Mouse (Mus musculus) NIH3T3 (cell line): ENCODE measurements around the gene Cnga3.

Experiments used
- DNase-seq: peaks from one replicate; pipeline ENCODE4 v3.0.0-alpha.2; 2012; ENCODE audit warnings: low read depth

Gene Cnga3

DNA sequence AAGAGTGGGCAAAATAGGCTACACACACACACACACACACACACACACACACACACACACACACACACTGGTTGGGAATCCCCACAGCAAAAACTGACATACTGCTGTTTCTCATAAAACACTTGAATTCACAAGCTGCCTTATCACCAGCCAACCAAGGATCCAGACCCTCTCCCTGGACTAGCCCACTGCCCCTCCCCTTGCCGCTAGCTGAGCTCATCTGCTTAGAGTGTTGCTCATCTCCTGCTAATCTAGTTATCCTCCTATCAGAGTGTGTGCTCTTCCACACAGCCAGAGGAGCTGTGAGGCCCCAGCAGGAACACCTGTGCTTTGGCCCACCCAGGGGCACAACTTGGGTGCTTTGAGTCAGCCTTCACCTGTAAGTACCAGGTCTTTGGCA is at the start of gene Cnga3:
Gene Cnga3, plus strand, starts transcription at position 291 of the 400 bp plus-strand sequence.
- no peak for DNase-seq

GRCm38 (mm10) chr1:37166066-37166465 is 48.2 kb upstream of the Cnga3 start:
- DNase-seq: no peak

DNA sequence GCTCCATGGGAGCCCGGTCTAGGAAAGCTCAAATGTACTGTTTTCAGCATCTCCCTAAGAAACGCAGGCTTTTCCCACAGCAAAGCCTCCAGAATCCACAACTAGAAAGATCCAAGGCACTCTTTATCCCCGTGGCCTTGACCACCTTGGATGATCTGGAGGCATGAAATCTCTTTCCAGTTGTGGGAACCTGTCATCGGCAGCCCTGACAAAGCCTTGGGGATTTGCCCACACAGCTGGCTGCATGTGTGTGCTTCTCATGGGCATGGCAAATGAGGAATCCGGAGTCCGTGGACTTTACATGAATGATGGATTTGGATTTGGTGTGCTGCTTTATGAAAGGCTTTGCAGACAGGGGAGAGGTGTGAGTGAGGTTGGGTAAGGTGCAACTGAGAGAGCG is 46.3 kb upstream of the Cnga3 start:
- DNase-seq: no peak

DNA sequence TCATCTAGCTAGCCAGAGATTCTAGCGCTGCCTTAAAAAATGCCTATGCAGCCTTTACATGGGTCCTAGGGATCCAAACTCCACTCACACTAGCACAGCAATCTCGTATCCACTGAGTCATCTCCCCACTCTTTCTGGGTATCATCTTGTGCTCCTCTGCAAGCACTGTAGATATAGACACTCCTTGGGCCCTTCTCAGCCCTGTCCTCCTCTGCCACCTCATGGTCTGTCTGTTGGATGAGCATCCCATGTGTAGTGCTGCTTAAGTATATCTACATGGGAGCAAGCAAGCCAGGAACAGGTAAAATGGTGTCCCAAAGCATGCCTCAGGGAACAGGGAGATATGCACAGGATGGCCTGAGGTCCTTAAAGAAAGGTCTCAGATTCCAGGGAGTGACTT is 36.4 kb upstream of the Cnga3 start:
- DNase-seq: no peak

- no peak for DNase-seq
These were observed 34.4 kb upstream of the Cnga3 start for GRCm38 (mm10) chr1:37179852-37180251.

DNA sequence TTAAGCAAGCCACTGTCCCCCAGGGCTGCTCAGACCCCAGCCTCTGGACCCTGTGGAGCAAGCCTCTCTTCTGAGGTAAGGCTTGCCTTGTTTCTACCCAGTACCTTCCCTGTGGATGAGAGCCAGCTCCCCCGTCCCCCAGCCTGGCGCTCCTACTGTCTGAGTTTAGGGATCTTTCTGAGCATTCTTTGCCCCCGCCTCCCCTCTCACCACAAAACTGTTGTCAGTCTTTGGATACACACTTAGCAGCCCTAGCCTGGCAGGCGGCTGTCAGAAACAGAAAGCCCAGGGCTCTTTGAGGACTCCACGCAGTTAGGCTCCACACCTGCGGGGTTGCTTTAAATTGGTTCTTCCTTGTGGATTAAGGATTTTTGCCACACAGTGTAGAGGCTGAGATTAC is 27.2 kb upstream of the Cnga3 start:
- DNase-seq: no peak

DNA sequence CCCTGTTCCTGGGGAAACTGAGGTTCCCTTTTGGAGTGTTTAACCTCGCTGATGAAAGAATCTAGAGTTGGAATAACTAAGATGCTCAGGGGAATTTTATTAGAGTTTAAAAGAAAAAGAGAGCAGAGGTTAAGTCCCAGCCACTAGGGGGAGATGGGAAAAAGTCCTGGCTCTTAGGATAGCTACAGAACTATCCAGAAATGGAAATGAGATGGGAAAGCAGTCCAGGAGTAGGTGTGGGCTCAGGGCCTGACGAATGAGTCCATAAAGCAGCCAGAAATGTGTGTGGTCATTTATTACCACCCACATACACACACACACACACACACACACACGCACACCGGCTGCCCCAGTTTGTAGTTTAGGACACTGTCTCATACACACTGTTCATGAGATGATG is 19.6 kb upstream of the Cnga3 start:
- peak; percentile 47 for DNase-seq

DNA sequence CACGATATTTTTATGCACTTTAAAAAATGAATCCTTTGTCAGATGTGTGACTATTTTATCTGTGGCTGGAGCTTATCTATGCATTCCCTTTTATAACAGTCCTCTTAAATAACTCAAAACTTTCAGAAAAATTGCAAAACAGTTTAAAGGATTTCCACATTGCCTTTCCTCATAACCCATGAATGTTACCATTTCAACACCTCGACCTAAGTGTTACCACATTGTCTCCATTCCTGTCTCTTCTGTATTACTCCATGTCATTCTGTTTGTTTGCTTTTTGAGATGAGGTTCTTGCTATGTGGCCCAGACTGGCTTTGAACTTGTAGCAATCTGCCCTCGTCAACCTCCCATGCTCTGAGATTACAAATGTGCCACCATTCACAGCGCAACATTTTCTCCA is 12.8 kb upstream of the Cnga3 start:
- no peak for DNase-seq

GRCm38 (mm10) chr1:37207743-37208142 is 6.5 kb upstream of the Cnga3 start:
- DNase-seq: no peak

DNA sequence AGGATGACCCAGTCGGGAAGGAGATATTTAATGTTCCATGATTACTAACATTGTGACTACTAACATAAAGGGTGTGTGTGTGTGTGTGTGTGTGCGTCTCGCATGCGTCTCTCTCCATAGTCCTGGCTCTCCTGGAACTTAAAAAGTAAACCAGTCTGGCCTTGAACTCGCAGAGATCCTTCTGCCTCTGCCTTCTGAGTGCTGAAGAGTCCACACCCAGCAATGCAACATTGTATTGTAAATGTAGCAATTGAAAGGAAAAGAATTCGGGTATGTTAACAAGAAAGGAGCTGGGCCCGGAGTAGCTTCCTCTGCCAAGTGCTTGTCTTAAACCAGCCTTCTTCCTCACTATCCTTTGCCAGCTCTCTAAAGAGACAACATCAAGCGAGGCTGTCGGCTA is 1.9 kb upstream of the Cnga3 start:
- DNase-seq: no peak

GRCm38 (mm10) chr1:37218386-37218785 is 4.2 kb downstream of the Cnga3 start:
- peak; percentile 66 for DNase-seq

GRCm38 (mm10) chr1:37219593-37219992 is 5.4 kb downstream of the Cnga3 start:
- no peak for DNase-seq

DNA sequence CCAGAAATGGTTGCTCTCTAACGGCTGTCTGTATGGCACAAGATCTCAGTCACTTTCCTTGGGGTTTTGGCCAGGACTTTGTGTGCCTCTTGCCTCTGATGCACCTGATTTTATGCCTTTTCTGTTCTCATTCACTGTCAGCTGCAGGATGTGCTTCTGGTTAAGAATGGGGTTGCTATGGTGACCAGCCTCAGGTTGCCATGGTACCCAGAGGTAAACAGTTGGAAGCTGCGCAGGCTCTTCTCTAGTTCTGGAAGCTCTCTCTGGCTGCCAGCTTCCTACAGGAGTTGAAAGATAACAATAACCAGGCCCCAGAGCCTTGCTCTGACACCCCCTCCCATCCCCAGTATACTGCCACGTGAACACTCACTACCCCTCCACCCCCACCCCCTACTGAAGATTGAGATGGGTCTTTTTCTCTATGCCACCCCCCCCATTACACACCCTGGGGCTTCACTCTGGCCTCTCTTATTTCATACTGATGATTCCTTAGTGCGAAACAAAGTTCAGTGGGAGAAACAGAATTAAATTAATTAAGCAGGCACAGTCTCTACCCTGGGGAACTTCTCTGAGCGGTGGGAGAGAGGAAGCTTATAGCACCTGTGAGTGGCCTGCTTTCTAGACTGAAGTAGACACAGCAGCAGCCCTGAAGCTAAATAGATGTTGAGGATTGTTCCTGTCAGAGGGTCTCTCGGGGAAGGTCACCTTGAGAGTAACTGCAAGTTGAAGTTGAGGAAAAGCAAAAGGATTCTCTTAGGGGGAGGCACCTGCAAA is 6.1 kb downstream of the Cnga3 start:
- no peak for DNase-seq

DNA sequence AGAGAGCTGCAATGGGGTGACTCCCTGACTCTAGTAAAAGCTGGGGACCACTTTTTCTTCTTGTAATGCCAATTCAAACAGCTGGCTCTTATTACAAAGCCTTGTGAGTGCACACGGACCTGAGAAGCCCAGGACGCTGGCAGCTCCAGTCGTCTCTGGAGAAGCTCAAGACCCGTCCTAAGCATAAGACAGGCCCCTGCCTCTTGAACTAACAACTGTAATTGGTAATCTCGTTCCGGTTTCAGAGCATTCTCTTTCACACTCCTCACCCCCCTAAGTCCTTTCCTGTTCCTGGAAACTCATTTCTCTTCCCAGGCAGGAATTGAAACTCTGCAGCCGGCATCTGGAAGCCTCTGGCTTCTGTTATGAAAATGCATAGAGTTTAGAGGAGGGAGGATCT is 7.8 kb downstream of the Cnga3 start:
- DNase-seq: no peak

DNA sequence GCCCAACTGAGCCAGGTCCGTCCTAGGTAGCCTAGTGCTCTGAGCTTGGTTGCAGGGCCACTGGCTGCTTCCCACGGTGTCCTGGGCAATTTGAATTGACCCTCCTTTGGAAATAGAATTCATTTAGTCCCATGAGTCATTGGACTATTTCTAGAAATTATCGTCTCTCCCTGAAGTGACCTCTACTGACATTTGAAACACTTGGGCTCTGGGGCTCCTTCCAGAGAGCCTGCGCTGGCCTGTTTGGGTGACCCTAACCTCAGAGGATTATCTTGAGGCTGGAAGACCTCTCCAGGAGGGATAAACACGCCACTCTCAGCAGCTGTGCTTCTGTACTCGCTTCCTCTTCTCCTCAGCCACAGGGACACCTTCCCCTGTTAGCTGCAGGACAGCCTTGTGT is 16.2 kb downstream of the Cnga3 start:
- DNase-seq: no peak

DNA sequence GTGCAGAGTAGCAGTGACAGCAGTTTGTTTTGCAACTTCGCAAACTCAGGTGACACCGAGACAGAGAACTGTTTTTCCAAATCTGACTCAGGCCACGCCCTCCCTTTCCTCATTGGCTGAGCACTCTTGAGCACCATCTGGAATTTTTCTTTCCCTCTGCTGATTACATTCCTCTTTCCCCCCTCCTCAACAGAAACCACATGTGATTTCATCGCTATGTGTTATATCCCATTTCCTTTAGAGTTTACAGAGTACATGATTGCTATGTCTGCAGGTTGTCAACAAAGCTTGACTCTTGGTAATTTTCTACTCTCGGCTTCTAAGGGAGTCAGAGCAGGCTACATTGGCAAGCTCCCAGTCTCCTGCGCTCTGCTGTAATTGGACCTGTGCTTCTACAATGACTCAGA is 17.1 kb downstream of the Cnga3 start:
- peak; percentile 79 for DNase-seq

DNA sequence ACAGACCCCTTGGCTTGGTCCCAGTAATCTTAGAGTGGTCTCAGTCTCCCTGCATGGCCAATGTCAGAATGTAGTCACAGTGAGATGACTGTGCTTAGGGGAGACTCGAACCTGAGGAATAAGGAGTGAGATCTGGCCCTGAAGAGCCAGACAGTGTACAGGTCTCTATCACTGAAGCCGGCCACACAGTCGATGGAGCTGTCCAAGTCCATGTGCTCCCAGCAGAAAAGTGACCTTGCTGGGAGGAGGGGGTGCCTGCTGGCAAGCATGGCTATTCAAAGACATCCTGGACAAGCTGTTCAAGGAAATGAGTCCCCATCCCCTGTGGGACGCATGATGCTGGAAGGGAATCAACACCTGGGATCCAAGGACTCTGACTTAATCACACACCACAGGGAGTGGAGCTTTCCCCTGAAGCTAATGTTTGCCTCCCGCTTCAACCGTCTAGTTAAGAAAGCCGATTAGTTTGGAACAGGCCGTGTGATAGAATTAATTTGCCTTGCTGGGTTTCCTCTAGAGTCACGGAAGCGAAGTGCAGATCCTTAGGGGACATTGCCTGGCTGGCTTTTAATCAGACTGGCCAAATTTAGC is 24.9 kb downstream of the Cnga3 start:
- DNase-seq: no peak

- no peak for DNase-seq
These were observed 28.0 kb downstream of the Cnga3 start for GRCm38 (mm10) chr1:37242253-37242652.

DNA sequence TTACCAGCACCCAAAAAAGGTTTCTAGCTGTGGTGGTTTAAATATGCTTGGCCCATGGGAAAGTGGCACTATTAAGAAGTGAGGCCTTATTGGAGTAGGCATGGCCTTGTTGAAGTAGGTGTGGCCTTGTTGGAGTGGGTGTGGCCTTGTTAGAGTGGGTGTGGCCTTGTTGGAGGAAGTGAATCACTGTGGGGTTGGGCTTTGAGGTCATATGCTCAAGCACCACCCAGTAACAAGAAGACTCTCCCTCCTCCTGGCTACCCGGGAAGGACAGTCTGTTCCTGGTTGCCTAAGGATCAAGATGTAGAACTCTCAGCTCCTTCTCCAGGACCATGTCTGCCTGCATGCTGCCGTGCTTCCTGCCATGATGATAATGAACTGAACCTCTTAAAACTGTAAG is 32.2 kb downstream of the Cnga3 start:
- DNase-seq: no peak

GRCm38 (mm10) chr1:37248406-37248805 is 34.2 kb downstream of the Cnga3 start:
- DNase-seq: peak; percentile 68

DNA sequence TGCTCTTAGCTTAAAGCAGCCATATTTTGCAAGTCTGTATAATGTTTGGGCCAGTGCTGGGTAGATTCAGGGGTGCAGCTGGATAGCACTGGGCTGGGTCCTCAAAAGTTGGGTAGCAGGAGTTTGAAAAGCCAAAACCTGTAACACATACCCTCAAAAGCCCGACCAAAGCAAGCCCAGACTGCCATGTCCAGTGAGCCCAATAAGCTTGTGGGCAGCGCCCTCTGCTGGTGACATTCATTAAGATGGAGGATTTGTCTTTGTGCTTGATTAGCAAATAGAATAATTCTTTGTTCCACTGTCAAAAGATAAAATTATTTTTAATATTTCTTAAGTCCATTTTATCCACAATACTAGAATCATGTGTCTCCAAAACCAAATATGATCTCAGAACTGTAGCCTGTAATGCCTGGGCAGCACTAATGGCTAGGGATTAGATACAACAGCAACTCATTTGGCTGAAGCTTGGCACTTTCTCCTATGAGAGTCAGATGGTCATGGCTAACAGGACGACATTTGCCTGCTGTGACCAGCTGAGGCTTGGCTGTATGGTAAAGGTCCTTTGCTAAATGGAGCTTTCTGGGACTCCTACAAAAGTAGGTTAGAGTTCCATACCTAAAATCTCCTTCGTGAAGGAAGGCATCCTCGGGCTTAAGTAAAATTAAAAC is 36.5 kb downstream of the Cnga3 start:
- DNase-seq: peak; percentile 84

DNA sequence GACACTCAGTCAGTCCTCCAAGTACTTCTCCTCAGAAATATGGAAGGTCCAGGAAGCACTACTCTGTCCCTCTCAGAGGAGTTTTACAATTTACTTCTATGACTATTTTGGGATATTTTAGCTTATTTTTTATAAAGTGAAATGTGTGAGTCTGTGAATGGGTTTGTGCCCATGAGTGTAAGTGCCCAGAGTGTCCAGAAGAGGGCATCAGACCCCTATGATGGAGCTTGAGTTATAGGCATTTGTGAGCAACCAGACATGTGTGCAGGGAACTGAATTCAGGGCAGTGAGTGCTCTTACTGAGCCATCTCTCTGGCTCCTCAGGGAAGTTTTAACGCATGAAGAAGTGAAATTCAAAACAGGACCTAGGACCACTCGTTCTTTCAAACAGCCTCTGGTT is 44.2 kb downstream of the Cnga3 start:
- no peak for DNase-seq

GRCm38 (mm10) chr1:37272464-37272863 is 58.2 kb downstream of the Cnga3 start:
- DNase-seq: peak; percentile 88
